Mouse (Mus musculus) testis, adult 2 months (tissue): ENCODE data around the gene Cyp2d11.

Experiments
- CTCF ChIP-seq: fragments of 200-500 bp; IDR thresholded peaks from 2 replicates; pipeline ENCODE4 v1.5.1; 2012; ENCODE audit warnings: low read depth, mild to moderate bottlenecking, inconsistent platforms, low read length, moderate library complexity; ENCODE audit not compliant: control insufficient read depth, insufficient read depth, insufficient replicate concordance
- POLR2A ChIP-seq: fragments of 200-500 bp; IDR thresholded peaks from 2 replicates; pipeline ENCODE4 v1.6.1; 2012; ENCODE audit warnings: low read depth, mild to moderate bottlenecking, inconsistent platforms, low read length, moderate library complexity; ENCODE audit not compliant: control insufficient read depth

DNA sequence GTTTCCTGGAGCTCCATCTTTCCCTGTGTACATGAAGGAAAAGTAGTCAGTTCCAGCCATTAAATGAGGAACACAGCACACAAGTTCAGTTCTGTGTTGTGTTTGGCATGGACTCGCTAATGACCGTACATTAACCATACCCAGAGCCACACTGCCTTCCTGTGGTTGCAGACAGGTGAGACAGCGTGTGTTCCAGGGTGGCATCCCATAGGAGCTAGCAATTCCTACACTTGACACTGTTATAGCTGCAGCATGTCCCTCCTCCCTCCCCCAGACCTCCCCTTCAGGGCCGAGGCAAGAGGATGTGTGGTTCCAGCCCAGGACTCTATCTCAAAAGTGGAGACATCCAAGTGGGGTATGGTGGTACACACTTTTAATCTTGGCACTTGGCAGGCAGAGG lies 43.5 kb downstream of the Cyp2d11 start:
- no peak for TF ChIP-seq POLR2A
- no peak for TF ChIP-seq CTCF
